Mouse (Mus musculus) heart, postnatal 25 days (tissue): ENCODE results near the gene Mindy4b-ps. TPM values are rescaled to one million over a fixed set of nuclear protein-coding genes. Genes with fewer than 3 reads are reported as not detected.
"Not testable (repeated sequence)": the region's sequence is repeated elsewhere in the genome, so short reads cannot be mapped to it uniquely, and the experiment has no call there.

Source experiments
- DNase-seq: peaks from one replicate; pipeline ENCODE4 v3.0.0; 2022; ENCODE audit warnings: low spot score
- intact Hi-C: fragments of 180-260 bp; cut with DNase I; formaldehyde crosslinking; loops from one replicate; pipeline ENCODE4 v1.15.1; 2025
- total RNA-seq, 2 experiments: library from RNA; stranded (reverse); gene quantifications; 2 replicates each; pipeline ENCODE4 v1.2.3; 2021

Mindy4b-ps gene
- total RNA-seq = under 1 TPM; 0.28 to 0.52 TPM

DNA sequence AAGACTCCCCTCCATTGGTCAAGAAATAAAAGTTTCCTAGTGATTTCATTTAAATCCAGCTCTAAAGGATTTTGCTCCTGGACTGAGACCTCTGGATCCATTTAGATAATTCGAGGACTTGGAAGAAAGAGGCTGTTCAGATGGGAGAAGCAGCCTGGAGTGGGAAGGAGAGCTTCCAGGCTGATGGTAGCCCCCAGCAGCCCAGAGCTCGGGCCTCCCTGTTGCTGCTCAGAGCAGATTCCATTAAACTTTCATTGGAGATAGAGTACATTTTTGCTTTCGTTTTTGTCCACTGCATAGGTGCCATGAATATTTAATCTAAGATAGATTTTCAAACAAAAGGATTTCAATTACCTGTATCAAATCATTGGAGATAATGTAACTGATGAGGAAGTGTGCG is at the start of gene Mindy4b-ps:
TSS of gene Mindy4b-ps (minus strand) at position 101 of the 400 bp plus-strand sequence.
- no peak for DNase-seq
- intact Hi-C loops = no loop called here

DNA sequence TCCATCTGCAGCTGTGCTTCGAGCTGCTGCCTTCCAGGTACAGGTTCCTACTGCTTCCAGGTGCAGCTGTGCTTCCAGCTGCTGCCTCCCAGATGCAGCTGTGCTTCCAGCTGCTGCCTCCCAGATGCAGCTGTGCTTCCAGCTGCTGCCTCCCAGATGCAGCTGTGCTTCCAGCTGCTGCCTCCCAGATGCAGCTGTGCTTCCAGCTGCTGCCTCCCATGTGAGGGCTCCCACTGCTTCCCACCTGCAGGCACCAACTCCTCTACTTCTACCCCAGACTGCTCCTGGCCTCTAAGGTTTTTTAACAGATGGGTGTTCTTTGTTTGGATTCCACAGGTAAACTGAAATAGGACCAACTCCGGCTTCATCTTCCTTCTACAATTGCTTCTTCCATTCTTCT is 49.8 kb upstream of the Mindy4b-ps start:
- intact Hi-C loops, DNase-seq: not testable (repeated sequence)

DNA sequence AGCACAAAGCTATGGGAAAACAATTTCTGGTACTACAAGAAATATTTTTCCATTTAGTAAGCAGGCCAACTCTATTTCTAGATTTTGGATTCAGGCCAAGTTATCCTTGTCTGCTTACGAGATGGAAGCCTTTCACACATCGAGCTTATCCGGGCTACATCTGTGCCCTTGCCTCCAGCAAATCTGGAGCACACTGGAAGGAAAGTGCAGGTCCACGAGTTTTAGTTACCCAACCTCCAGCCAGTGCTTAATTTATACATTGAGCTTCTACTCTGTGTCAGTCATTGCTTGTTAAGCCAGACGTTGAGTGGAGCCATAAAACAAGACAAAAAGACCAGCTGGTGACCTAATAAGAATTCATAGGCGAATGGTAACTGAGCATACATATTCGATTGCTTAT is 43.6 kb upstream of the Mindy4b-ps start:
- DNase-seq = no peak

DNA sequence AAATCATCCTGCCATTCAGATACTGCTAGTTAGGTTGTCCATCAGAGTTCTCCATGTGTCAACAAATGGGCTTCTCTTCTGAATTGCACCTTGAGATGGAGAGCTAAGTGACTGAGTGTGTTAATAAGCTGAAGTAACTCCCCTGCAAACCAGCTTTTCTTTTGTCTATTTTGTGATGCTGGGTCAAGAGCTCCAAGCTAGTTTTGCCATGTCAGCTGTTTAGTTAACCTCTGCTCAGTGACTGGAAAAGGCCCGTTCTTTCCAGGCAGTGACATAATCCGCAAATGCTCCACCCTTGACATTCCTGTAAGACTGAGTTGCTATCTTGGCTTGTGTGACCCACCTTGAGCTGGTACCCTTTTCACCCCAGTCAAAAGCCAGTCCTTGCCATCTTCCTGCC is 40.9 kb upstream of the Mindy4b-ps start:
- no peak for DNase-seq
- intact Hi-C loops = no loop called here

More for the DNA sequence above, 43.6 kb upstream of the Mindy4b-ps start:
- intact Hi-C loops = no loop called here

DNA sequence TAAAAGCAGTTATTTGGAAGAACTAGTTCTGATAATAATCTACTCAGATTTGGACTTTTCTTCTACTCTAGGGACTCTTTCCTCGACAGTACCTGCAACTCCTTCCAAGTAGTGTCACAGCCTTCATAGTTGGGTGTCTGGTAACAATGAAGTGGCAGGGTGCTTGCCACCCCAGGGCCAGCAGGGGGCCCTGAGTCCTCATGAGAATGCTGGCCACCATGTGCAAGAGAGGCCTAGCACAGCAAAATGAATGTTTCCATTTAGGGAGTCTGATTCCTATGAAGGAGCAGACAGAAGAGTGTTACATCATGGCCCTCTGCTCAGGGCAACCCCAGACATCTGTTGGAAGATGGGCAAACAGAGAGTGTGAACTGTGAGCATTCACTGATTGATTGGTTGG is 21.3 kb upstream of the Mindy4b-ps start:
- no peak for DNase-seq
- intact Hi-C loops = loop anchor here (10.0 kb wide), 1 partner anchor 211 kb away; no protein-coding TSS in a partner anchor

DNA sequence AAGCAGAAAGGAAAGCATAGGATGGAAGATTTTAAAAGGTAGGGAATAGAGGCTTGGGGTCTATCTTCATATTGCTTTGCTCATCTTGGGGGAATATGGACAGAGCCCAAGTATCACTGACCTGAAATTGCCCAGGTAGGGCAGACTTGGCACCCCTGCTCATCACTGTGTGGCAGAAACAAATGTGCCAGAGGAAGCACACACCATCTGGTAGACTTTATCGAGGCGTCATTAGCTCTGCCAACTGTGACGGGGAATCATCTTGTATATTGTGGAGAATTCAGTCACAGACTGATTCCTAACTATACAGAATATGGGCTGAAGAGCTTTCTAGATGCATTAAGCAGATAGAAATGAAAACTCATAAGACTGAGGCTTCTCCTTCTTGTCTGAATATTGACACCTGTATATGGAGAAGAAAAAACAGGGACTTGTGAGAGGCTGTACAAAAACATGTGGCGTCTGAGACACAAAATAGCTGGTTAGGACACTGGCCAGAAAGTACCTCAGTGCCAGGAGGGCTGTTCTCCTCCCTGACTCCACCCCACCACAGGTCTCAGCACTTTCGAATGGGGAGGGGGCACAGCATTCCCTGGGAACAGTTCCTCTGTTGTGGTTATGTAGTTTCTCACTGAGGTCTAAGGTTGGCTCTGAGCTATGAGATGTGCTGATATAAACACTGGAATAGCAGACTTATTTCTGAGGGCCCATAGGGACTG is 11.5 kb upstream of the Mindy4b-ps start:
- intact Hi-C loops = no loop called here
- no peak for DNase-seq

DNA sequence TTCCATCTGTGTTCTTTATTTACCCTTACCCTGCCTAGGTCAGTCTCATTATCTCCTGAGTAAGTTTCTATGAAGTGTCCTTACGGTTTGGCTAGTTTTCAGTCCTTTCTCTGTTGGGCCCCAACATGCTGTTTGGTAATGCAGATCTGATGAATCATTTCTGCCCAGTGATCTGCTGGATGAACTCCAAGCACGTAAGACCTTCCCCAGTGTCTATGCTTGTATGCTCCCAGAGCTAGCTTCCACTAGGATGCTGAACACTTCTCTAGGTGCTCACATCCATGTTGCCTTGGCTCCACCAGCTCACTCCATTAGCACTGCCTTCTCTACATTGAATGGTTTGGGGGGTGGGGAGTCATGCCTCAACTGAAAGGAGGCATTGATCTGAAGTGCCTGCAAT is 10.8 kb upstream of the Mindy4b-ps start:
- intact Hi-C loops = no loop called here

DNA sequence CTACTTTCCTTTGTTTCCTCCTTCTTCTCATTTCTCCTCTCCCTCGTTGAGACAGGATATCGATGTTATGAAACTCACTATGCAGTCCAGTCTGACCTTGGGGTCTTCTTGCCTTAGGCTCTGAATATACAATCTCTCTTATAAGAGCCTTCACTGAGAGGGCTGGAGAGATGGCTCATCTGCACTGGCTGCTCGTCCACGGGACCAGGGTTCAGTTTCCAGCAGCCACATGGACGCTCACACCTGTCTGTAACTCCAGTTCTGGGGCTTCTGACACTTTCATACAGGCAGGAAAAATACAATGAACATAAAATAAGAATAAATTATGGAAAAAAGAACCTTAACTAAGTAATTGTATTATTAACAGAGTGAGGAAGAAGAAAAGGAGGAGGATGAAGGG is 9.5 kb upstream of the Mindy4b-ps start:
- DNase-seq = no peak
- intact Hi-C loops = no loop called here

More for the DNA sequence above, 10.8 kb upstream of the Mindy4b-ps start:
- no peak for DNase-seq

DNA sequence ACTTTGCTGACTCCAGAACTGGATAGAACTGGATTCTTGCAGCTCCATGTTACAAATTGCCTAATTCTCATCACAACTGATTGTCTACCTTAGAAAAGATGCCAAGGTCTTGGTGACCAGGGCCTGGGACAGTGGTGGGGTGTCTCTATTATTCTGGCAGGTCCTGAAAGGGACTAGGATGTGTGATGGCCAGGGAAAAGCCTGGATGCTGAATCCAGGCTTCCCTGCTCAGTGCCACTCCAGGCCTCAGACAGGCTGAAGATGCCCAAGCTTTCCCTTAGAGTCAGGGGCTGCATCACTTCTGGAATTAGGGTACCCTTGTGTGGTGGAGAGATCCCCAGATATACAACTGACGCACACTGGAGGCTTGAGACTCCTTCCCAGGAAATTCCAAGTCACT is 7.8 kb upstream of the Mindy4b-ps start:
- no peak for DNase-seq
- intact Hi-C loops = no loop called here

DNA sequence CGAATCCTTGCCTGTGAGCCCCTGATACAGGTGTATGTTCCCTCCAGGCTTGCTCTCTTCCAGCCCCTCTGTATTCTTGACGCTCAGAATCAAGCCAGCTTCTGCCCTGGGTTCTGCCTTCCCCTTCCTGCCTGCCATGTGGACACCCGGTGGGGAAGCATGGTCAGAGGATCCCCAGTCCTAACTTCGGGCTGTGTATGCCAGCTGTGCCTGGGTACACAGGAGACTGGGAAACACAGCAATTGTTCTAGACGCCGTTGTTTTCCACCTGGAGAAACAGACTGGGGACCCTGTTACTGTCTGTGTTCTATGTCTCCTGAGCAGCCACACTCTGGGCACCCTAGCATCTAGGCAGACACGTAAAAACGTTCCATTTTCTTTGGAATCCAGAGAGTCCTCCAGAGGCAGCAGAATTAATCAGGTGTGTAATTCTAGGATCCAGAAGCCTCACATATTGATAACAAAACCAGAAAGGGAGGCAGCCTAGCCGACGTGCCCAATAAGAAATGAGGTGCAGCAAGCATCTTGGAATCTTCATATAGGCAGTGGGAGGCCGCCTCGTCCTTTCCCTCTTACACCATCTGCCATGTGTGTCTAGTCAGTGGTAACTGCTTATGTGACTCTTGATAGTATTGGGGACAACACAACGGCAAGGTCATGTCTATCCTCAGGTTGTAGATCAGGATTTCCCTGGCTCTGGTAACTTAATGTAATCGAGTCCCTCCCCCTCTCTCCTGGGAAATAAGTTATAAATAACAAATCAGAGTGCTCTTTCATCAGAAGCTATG is 6.4 kb upstream of the Mindy4b-ps start:
- no peak for DNase-seq
- intact Hi-C loops = no loop called here

DNA sequence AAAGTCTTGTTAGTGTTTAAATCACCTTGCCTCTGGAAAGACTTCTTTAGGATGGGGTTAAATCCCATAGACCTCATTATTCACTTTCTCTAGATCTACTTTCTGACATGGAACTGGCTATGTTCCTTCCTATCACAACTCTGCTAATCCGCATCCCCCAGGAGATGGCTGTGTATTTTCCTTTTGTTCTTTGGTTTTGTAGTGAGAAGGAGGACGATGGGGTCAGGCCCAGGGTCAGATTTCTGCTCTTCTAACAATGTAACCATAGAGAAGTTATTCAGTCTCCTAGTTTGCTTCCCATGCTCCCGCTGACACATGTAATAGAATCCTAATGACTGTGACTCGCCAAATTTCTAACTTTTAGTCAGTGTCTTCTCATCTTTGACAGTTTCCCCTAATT is 4.2 kb upstream of the Mindy4b-ps start:
- intact Hi-C loops = no loop called here
- DNase-seq = no peak

DNA sequence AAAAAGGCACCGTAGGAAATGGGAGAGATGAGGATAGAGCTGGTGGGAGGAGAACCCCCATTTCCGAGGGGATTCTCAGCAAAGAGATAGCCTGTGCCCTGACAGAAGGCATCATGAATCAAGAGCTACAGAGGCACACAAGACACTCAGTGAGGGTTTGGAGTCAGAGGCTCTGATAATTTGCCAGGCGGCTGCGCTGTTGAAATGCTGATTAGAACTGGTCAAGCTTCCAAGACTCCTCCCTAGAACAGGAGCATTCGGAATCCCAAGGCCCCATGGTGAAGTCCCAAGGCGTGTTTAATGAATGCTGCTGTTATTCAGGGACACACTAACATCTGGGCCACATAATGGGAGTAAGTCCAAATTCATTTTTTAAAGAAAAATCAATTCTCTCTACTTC is 4.8 kb downstream of the Mindy4b-ps start:
- intact Hi-C loops = no loop called here
- DNase-seq = no peak

DNA sequence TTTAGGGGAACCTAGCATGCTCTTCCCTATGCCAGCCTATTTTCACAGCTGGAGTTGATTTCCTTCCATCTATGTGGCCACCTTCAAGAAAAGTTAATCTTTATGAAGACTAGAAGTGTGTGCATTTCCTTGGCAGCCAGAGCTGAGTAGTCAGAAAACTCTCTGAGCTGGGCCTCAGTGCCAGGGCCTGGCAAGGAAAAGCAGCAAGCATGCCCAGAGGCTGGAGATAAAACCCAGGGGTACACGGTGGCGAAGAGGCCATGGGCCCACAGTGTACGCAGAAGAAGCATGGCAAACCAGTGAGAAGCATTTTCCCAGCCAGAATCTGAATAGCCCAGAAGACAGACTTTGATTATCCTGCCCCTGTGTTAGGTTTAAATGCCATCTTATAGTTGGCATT is 7.9 kb downstream of the Mindy4b-ps start:
- DNase-seq = no peak

DNA sequence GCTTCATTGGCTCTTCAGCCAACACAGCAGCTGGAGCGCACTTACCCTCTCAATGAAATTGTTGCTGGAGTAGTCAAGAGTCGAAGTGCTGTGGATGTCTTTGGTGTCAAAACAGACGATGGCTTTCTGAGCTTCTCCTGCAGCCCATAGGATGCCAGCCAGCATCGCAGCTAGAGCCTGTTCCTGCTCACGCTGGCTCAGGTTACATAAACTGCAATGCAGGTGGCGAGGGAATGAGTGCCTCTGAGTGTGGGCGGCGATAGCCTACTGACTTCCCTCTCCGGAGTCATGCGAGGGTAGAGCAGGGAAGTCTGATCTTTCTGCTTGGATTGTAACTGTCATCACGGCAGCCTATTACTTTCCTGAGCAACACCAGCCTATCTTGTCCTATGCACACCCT is 11.8 kb downstream of the Mindy4b-ps start:
- DNase-seq = no peak
- intact Hi-C loops = no loop called here

More for the DNA sequence above, 7.9 kb downstream of the Mindy4b-ps start:
- intact Hi-C loops = no loop called here

DNA sequence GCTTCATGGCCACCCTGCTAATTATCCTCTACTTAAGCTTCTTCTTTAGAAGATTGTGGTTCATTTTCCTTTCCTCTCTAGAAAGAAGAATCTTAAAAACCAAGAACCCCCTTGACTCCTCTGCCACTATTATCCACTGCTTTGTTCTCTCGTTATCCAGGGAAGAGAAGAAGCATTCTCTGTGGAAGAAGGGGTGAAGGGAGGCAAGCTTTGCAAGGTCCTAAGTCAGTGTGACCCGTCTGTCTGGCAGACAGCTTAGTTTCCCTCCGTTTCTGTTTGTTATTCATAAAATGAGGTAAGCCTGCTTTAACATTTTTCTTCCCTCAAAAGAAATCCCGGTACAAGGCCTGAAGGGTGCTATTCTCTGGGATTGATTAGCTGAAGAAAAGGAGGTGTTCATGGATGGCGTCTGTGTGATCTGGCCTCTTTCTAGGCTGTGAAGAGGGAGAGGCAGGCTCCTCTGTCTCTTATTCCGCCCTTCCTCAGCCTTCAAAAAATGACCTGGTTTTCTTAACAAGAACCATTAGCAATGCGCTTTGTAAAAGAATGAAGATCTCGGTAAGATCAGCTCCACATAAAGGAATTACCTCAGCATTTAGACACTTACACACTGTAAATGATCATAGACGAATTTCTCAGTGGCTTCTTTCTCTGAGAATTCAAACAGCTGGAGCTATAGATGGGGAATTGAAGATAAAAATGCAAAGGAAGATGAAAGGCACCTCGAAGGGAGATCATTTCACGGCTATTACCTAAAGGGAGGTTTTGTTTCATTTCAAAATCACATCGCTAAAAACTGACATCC is 12.8 kb downstream of the Mindy4b-ps start:
- intact Hi-C loops = no loop called here
- no peak for DNase-seq

DNA sequence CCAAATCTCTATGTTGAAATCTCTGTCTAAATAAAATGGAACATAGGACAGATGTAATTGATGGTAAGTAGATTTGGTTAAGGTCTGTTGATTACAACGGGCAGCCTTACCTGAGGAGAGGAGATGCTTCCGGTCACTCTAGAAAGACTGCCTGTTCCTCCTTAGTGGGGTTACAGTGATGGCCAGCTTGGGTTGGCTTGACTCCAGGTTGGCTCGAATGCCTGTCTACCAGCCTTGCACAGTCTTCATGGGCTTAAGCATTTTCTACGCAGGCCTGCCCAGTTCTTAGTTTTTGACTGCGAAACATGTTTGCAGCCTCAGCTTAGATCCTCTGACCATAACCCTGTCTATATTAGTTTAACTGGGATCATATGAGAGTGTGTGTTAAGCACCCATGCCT is 13.5 kb downstream of the Mindy4b-ps start:
- no peak for DNase-seq
- intact Hi-C loops = no loop called here

DNA sequence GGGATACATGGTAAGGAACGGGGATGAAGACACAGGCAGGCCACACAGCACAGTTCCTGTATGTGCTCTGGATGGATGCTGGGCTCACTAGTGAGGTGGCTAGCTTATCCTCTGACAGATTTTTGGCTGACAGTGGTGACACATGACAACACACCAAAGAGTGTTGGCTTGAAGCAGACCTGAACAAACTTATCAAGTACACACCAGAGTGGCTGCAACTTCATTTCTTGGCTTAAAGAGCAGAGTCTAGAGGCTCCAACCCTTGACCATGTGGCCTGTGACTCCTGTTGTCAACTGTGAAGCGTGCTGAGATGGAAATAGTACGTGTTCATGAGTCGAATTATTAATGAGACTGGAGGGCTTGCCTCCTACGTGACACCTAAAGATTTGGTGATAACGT is 17.4 kb downstream of the Mindy4b-ps start:
- DNase-seq = no peak
- intact Hi-C loops = no loop called here

DNA sequence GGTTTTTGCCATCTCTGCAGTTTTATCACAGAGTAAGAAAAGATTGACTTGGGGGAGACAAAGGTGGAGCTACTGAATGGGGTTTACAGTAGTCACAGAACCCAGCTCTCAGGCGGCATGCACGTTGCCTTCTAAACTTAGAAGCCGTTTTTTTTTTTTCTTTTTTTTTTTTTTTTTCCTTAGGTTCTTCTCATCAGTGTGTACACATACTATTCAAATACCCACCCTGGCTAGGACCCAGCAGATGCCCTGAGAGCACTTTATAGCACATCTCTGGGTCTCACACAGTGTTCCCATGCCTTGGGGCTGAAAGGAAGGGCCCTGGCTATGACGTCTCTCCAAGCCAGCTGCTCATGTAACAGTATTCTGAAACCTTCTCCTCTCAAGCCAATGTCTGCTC is 23.4 kb downstream of the Mindy4b-ps start:
- intact Hi-C loops = no loop called here
- no peak for DNase-seq

DNA sequence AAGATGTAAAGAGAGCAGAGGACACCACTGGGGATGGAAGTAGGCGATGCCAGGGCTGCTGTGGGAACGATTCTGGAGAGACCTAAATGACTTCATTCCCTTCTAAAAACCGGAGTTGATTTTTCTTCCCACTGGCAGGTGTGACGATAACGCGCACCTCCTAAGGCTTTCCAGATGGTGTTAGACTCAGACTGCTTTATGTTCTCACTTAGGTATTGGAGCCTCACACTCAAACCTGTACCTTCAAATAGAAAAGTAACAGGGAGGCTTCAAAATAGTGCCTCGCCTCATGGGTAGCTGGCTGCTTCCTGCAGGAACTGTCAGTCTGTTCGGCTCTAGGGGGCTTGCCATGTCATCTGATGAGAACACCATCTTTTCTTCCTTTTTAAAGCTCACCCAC is 23.9 kb downstream of the Mindy4b-ps start:
- intact Hi-C loops = no loop called here

DNA sequence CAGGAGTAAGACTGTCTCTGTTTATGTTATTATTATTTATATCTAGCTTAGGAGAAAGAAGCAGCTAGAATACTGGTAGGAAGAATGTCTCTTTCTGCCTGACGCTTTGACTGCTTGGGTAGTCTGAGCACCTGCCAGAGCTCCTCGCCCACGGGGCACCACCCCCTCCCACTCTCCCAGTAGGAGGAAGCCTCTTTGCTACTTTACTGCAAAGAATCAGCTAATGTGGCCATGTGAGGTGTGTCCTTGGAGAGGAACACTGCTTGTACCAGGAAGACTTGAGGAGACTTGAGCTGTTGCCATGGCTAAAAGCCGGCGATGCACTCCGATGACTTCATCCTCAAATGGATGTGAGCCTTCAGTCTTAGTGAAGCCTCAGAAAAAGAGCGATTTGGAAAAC is 32.6 kb downstream of the Mindy4b-ps start:
- no peak for DNase-seq
- intact Hi-C loops = no loop called here

More for the DNA sequence above, 23.9 kb downstream of the Mindy4b-ps start:
- no peak for DNase-seq

DNA sequence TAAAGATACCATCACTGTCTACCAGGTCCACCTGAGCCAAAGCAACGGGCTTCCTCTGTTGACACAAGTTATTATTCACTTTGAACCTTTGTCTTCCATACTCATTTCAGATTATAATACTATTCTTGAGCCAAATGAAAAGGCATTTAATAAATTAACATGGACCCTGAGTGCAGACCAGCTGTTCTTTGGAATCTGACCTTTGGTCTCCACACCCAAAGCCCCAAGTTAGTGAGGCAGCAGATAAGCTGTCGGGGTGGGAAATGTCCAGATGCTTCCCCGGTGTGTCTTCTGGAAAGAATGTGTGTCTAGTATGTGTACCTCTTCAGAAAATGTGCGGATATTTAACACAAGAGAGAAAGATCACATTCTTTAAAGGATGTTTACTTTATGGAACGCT is 33.1 kb downstream of the Mindy4b-ps start:
- DNase-seq = no peak
- intact Hi-C loops = no loop called here
